Mouse (Mus musculus) lung, adult 2 months (tissue): Measurements from ENCODE around the gene Fbxw2.

Experiments used
- CTCF ChIP-seq: fragments of 200-500 bp; IDR thresholded peaks from 2 replicates; pipeline ENCODE4 v1.5.1; 2011; ENCODE audit warnings: mild to moderate bottlenecking, low read length, control low read depth; ENCODE audit not compliant: insufficient read depth
- POLR2A ChIP-seq: fragments of 200-500 bp; IDR thresholded peaks from 2 replicates; pipeline ENCODE4 v1.6.1; 2011; ENCODE audit warnings: low read depth, mild to moderate bottlenecking, control low read depth, low read length, borderline replicate concordance; ENCODE audit errors: extremely low read depth

GRCm38 (mm10) chr2:34847702-34848101, 21.6 kb upstream of the Fbxw2 start:
- TF ChIP-seq CTCF, result no peak
- TF ChIP-seq POLR2A, result no peak
